Mouse (Mus musculus): ENCODE data around the gene Pfn1.

Pfn1 gene

GRCm38 (mm10) chr11:70654198-70654922 is at the start of gene Pfn1:
Gene Pfn1 (minus strand): TSS chr11:70654644.
- DNase-seq (ENCODE audit: low spot score) = peak; percentile 81

GRCm38 (mm10) chr11:70702781-70703180 is 48.3 kb upstream of the Pfn1 start:
- no peak for DNase-seq (ENCODE audit: low spot score)

- no peak for DNase-seq (ENCODE audit: low spot score)
Observed at GRCm38 (mm10) chr11:70701984-70702733, 47.7 kb upstream of the Pfn1 start.

- DNase-seq (ENCODE audit: low spot score) = no peak
Observed at GRCm38 (mm10) chr11:70701221-70701955, 46.9 kb upstream of the Pfn1 start.

GRCm38 (mm10) chr11:70700613-70701012 is 46.2 kb upstream of the Pfn1 start:
- DNase-seq (ENCODE audit: low spot score) = peak; percentile 69

GRCm38 (mm10) chr11:70699722-70700556 is 45.5 kb upstream of the Pfn1 start, which contains the start of the genes Inca1 and Kif1c:
Gene Inca1 (minus strand): TSS chr11:70700155.
Gene Kif1c (plus strand): TSS chr11:70700548.
- DNase-seq (ENCODE audit: low spot score) = peak; percentile 94

GRCm38 (mm10) chr11:70699051-70699450 is 44.6 kb upstream of the Pfn1 start:
- no peak for DNase-seq (ENCODE audit: low spot score)

GRCm38 (mm10) chr11:70697376-70697775 is 42.9 kb upstream of the Pfn1 start:
- no peak for DNase-seq (ENCODE audit: low spot score)

GRCm38 (mm10) chr11:70693504-70693903 is 39.1 kb upstream of the Pfn1 start:
- DNase-seq (ENCODE audit: low spot score) = no peak

GRCm38 (mm10) chr11:70689578-70689977 is 35.1 kb upstream of the Pfn1 start:
- DNase-seq (ENCODE audit: low spot score) = no peak

GRCm38 (mm10) chr11:70688372-70688771 is 33.9 kb upstream of the Pfn1 start:
- DNase-seq (ENCODE audit: low spot score) = no peak

- peak; percentile 89 for DNase-seq (ENCODE audit: low spot score)
Observed at GRCm38 (mm10) chr11:70687601-70688199, 33.3 kb upstream of the Pfn1 start, which contains the start of gene Camta2. Gene Camta2 (minus strand): TSS chr11:70688105.

- DNase-seq (ENCODE audit: low spot score) = no peak
Observed at GRCm38 (mm10) chr11:70686901-70687566, 32.6 kb upstream of the Pfn1 start.

- DNase-seq (ENCODE audit: low spot score) = no peak
Observed at GRCm38 (mm10) chr11:70683640-70684039, 29.2 kb upstream of the Pfn1 start.

GRCm38 (mm10) chr11:70681897-70682581 is 27.6 kb upstream of the Pfn1 start:
- no peak for DNase-seq (ENCODE audit: low spot score)

- DNase-seq (ENCODE audit: low spot score) = no peak
Observed at GRCm38 (mm10) chr11:70681170-70681569, 26.7 kb upstream of the Pfn1 start.

GRCm38 (mm10) chr11:70679894-70680293 is 25.4 kb upstream of the Pfn1 start:
- no peak for DNase-seq (ENCODE audit: low spot score)

- no peak for DNase-seq (ENCODE audit: low spot score)
Observed at GRCm38 (mm10) chr11:70679361-70679760, 24.9 kb upstream of the Pfn1 start.

GRCm38 (mm10) chr11:70678576-70678975 is 24.1 kb upstream of the Pfn1 start:
- DNase-seq (ENCODE audit: low spot score) = no peak

GRCm38 (mm10) chr11:70678092-70678491 is 23.6 kb upstream of the Pfn1 start:
- DNase-seq (ENCODE audit: low spot score) = no peak

Measured in testis, postnatal 14 days (tissue).